Mouse (Mus musculus): ENCODE data around the gene Kdm6a. TPM values are rescaled to one million over a fixed set of nuclear protein-coding genes. Genes with fewer than 3 reads are reported as not detected.

Gene Kdm6a
- polyA plus RNA-seq, 1 experiment from 2014 or later, result 25.1 TPM

DNA sequence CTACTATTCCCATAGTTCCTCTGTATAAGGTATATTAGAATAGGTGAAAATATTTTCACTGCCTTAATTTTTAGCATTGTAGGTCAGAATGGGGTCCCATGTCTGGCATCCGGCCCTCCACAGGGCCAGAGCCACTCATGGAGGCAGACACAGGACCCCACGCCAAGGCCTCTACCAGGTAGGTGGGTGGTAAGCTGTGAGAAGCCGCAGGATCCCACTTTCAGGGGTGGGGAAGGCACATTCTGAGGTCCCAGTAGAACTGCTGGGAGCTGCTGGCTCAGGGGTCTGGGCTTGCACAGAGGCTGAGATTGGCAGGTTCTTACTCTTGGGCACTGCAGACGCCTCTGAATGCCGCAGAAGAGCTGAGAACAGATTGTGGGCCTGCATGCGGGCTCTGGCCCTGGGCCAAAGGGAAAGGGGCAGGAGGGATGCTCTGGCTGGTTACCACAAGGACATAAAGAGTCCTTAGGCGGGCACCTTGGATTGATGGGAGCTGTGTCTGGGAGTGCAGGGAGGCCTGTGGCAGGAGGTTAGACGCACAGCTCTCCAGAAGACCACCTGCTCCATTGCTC is 95.9 kb downstream of the Kdm6a start:
- no peak overlapping the region for H3K9ac ChIP-seq (ENCODE audit: low read depth, low read length)
- no peak for ATAC-seq (replicated peaks; ENCODE audit: insufficient number of reproducible peaks, low FRiP score, low TSS enrichment)
- H3K36me3 ChIP-seq (ENCODE audit: control insufficient read depth, insufficient read depth, low read length), result peaks cover 2% of the 10 kb centered on the region; the same call in 1 of the 2 replicates
- 86% methylated on average over 8 of the region's 8 CpGs for WGBS (ENCODE audit: insufficient replicate concordance)
- H3K9me3 ChIP-seq (replicated peaks; ENCODE audit: control insufficient read depth, low read length), result no peaks in the 10 kb centered on the region
- no peaks in the 10 kb centered on the region for H3K27me3 ChIP-seq (ENCODE audit: control insufficient read depth, insufficient read depth, low read length)
- H3K4me1 ChIP-seq (ENCODE audit: control insufficient read depth, insufficient read depth, low read length), result no peaks in the 10 kb centered on the region
- H3K27ac ChIP-seq (ENCODE audit: low read depth, low read length), result no peak overlapping the region
- H3K4me3 ChIP-seq (ENCODE audit: low read depth, low read length), result no peak overlapping the region
- H3K4me2 ChIP-seq, result no peak overlapping the region

DNA sequence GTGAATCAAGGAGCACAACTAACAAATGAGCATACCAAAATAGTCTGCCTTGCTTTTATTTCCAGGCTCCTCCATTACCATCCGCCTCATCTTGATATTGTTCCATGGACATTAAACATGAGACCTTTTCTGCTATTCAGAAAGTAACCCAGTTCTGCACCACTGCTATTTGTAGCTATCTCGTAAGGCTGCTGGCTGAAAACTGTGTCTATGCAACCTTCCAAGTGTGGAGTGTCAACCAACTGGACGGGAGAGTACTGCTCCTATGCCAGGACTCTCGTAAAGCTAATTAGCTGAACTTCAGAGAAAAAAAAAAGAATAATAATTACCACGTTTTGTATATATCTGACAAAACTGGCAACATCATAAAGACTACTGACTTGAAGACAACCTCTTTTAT is 116.2 kb downstream of the Kdm6a start:
- no peaks in the 10 kb centered on the region for H3K27me3 ChIP-seq (ENCODE audit: control insufficient read depth, insufficient read depth, low read length)
- H3K4me1 ChIP-seq (ENCODE audit: control insufficient read depth, insufficient read depth, low read length), result no peaks in the 10 kb centered on the region
- H3K27ac ChIP-seq (ENCODE audit: low read depth, low read length), result no peak overlapping the region
- no peak overlapping the region for H3K4me3 ChIP-seq (ENCODE audit: low read depth, low read length)
- H3K9me3 ChIP-seq (replicated peaks; ENCODE audit: control insufficient read depth, low read length), result no peaks in the 10 kb centered on the region
- no peak overlapping the region for H3K9ac ChIP-seq (ENCODE audit: low read depth, low read length)
- no peaks in the 10 kb centered on the region for H3K36me3 ChIP-seq (ENCODE audit: control insufficient read depth, insufficient read depth, low read length)
- H3K4me2 ChIP-seq, result no peak overlapping the region
- no peak for ATAC-seq (replicated peaks; ENCODE audit: insufficient number of reproducible peaks, low FRiP score, low TSS enrichment)
- WGBS (ENCODE audit: insufficient replicate concordance), result 87% methylated on average over 5 of the region's 5 CpGs

DNA sequence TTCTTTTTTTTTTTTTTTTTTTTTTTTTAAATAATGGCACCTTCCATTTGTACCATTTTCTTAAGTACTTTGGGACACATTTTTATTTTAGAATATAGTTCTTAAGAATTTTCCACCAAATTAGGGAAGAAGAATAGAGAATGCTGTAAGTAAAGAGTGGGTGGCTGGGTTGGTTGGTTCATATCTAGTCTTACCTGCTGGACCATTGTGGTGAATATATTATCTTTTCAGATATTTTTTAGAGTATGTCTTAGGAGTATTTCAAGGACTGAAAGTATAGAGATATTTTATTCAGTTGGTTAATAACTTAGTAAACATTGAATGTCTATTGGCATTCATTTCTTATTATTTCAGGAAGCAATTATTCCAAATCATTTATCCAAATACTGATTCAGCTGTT is 117.8 kb downstream of the Kdm6a start:
- Histone ChIP-seq H3K4me2 (no peak overlapping the region), H3K4me1 (ENCODE audit: control insufficient read depth, insufficient read depth, low read length) (no peaks in the 10 kb centered on the region), H3K9ac (ENCODE audit: low read depth, low read length) (no peak overlapping the region), H3K36me3 (ENCODE audit: control insufficient read depth, insufficient read depth, low read length) (no peaks in the 10 kb centered on the region), H3K27ac (ENCODE audit: low read depth, low read length) (no peak overlapping the region), H3K9me3 (replicated peaks; ENCODE audit: control insufficient read depth, low read length) (no peaks in the 10 kb centered on the region), H3K4me3 (ENCODE audit: low read depth, low read length) (no peak overlapping the region), H3K27me3 (ENCODE audit: control insufficient read depth, insufficient read depth, low read length) (no peaks in the 10 kb centered on the region)
- no peak for ATAC-seq (replicated peaks; ENCODE audit: insufficient number of reproducible peaks, low FRiP score, low TSS enrichment)

Other genes starting within 250 kb of the Kdm6a start
- not detected in 2 replicates for gene Dusp21, start 16.7 kb upstream of the Kdm6a start, polyA plus RNA-seq (2014; fragmentation: Nextera tagmentation; extraction: Ambion mirVana)